Mouse (Mus musculus) c-Kit-positive CD71-positive TER-119-negative erythroid progenitor cells, embryonic 14.5 days (primary cell): ENCODE measurements around the gene Vsig10.
"Not testable (repeated sequence)": the region's sequence is repeated elsewhere in the genome, so short reads cannot be mapped to it uniquely, and the experiment has no call there.

ENCODE experiments used
- DNase-seq: peaks from one replicate; pipeline ENCODE4 v3.0.0-alpha.2; 2013; ENCODE audit warnings: low read depth

The Vsig10 gene

DNA sequence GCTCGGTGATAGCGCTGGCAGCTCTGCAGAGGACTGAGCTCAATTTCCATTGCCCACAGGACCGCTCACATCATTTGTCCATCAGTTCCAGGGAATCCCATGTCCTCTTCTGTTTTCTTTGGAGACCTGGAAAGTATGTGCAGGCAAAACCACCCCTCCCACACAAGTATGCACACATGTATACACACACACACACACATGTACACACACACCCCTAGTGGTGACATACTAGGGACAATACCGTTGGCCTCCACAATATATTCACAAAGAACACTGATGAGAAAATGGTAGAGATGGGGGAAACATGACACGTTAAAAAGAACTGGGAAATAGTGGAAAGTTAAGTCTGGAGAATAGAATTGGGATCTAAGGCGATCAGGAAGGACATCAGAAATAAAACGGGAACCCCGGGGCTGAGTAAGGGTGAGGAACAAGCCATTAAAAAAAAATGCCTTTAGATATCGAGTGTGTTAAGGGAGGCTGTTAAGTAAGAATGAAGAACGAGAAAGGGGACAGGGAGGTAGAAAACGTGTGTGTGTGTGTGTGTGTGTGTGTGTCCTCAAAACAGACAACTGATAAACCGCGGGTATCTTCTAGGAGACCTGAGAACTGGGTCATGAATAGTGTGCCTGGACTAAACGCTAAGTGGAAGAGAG is 36.9 kb downstream of the Vsig10 start:
- DNase-seq, result no peak

DNA sequence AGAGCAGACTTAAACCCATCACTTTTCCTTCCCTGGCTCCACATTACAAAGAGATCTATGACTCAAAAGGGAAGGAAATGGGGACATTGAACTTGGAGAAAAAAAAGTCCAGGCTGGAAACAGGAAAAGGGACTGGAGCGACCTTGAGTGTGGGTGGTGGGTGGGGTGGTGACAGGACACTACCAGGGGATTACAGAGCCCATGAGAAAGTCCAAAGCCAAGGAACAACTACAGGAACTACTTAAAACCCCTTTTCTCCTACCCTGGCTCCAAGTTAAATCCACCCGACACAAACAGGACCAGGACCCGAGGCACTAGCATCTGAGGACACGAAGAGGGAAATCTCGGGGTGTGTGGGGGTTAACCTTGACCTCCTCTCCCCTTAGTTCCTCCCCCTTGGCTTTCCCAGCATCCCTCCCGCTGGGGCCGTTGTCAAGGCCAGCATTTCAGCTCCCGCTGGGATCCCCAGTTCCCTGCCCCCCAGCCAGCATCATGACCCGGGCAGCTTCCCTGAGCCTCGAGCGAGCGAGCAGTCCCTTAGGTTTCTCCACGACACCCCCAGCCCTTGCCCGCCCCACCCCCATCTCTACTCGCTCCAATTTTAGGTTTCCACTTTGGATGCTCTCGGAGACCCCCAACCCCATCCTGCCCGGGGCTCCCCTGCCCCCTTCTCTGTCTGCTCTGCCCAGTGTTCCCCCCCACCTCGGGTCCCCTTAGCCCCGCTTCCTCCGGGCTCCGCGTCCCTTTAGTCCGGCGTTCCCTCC is 37.7 kb downstream of the Vsig10 start:
- DNase-seq, result no peak

DNA sequence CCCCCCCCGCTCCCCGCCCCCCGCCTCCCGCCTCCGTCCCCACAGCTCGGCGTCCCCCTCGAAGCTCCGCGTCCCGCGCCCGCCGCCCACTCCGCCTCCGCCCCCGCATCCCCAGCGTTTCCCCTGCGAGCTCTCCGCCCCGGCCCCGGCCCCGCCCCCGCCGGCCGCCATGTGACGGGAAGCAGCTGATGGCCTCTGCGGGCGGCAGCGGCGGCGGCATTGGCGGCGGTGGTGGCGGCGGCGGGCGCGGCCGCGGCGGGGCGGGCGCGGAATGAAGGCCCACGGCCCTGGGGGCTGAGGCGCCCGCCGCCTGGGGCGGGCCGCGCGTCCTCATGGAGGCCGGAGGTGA is 38.2 kb downstream of the Vsig10 start, which contains the start of gene Wsb2:
Gene Wsb2, plus strand, starts transcription at position 176 of the 349 bp plus-strand sequence.
- DNase-seq, result no peak

DNA sequence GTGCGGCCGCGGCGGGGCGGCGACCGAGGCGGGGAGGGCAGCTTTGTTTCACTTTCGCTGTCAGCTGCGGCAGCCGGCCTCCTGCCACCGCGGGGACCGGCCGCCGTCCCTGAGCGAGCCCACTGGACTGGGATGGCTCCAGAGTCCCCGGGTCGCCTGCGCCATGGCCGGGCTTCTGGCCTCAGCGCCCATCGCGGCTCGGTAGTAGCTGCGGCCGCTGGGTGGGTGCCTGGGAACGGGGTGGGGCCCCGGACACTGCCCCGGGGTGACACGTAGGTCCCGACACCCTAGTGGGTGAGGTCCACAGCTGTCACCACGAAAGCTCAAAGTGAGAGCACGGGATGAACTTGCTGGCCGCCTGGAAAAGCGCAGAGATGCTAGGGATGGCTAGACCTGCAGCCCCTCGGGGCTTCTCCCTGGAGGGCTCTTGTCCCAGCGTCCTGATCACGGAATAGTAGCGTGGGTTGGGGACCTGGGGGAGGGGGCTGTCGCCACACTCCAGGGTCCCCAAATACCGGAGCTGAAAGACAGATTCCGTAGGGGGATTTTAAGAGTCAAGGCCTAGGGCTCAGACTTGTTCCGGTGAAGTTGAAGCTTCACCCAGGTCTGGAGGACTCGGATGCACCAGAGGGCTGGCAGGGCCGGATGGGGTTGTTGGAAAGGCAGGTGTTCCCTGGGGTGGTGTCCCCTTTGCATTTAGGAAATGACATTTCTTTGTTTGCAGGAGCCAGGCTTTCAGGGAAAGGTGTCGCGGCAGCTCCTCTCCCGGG is 38.8 kb downstream of the Vsig10 start:
- no peak for DNase-seq

DNA sequence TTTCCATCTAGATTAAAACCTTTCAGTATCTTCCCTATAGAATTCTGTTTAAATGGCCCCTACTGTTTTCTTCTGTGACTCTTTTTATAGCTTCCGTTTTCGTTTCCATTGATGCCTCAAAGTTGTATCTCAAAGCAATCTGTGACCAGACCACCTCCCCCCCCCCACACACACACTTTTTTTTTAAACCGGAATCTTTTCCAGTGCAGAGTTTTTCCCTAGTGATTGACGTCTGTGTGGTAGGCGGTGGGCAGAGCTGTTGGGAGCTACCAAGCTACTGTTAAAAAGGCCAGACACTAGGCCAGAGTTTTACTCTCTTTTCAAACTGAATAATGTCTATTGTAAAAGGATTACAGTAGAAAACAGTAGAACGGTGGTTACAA is 39.4 kb downstream of the Vsig10 start:
- no peak for DNase-seq

DNA sequence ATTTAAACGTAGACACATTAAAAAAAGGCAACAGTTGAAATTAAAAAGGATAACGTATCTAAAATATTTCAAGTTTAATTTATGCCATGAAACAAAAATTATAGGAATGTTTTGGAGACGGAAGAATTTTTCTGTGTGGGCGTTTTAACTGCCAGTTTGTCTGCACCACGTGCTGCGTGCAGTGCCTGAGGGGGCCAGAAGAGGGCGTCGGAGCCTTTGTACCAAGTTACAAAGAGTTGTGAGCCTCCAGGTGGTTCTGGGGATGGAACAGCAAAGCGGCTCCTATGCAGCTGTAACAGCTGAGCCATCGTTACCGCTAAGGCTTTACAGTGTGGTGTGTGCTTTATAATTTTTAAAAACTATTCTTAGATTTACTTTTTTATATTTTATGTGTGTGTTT is 39.8 kb downstream of the Vsig10 start:
- DNase-seq, result peak; percentile 63

DNA sequence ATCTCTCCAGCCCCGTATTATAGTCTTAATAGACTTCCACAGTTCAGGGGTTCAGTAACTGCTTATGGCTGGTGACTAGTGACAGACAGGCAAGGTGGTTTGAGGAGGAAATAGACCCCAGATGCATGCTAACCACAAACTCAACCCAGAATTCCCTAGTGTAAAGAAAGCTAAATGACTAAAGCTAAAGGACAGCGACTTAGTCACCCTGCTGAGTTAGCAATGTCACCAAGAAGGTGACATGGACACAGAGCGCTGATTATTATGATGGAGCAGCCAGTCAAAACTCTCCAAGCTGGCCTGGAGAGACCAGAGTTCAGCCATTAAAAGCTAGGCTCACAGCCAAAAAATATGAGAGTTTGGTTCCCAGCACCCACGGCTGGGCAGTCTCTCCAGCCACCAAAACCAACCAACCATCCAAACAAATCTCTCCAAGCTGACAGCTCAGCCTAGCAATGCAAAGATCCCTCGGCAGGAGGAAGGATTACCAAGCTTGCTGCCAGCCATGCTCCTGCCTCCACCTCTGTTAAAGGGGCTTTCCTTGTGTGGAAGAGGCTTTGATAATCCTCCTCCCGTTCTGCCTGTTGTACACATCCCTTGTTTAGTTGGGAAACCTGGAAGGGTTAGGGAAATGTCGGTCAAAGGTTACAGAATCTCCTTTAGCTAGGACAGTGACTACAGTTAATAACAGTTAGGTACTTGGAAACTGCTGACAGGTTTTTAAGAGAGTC is 40.8 kb downstream of the Vsig10 start:
- DNase-seq, result no peak

DNA sequence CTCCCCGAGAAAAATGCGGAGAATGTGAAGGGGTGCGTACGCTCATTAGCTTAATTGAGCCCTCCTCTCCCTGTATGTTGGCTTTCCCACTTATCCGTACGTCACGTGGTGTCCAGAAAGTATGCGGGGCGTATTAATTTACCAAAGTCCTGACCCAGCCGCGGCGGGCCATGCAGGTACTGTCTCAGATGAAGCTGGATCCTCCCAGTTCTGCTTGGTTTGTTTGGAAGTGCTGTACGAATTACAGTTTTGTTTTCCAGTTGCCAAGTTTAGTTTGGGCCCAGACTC is 41.3 kb downstream of the Vsig10 start:
- DNase-seq, result no peak

DNA sequence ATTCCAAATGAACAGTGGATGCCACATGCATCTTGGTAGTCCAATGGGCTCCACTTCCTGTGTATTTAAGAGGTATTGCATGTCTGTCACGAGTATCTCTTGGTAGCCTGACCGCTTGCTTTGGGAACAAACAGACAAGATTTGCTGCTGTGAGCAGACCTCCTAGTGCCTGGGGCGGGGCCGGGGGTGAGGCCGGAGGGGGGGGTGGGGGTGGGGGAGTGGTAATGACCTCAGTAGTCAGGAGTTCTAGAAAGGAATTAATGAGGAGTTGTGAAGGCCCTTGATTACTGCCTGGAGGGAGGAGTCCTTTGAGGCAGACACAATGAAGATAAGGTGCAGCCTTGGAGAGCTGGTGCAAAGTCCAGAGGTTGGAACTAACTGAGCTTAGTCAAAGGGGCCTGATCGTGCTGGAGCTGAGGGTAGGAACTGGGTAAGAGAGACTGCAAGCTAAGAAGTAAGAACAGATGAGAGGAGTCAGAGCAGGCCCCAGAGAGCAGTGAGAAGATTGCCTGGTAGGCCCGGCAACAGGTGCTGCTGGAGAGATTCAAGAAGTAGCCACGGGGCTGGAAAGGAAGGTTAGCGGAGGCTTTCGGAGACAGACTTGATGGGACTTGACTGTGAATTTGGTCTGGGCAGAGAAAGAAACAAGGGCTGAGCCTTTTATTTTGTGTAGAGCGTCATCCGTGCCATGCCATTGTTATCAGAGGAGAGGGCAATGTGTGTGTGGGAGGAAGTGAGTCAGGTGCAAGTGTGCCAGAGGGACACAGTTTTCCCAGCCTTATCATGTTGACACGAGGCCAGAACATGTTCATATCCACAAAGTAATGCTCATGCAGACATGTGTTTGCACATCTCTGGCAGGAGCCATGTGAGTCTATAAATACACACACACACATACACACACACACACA is 42.0 kb downstream of the Vsig10 start:
- DNase-seq, result no peak

DNA sequence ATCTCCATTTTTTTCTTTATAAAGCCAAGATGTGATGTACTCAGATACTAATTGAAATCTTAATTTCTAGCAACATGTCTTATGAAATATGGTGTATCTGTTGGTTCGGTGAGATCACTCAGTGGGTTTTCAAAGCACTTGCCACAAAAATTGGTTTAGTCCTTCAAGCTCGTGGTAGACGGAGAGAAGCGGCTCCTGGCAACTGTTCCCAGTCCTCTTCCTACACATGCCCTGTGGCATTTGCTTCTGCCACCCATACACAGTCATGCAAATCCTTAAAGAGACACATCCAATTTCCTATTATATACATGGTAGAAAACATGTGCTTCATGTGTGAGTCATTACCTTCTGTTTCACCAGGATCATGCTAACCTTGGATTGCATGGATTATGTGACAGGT is 42.7 kb downstream of the Vsig10 start:
- no peak for DNase-seq

DNA sequence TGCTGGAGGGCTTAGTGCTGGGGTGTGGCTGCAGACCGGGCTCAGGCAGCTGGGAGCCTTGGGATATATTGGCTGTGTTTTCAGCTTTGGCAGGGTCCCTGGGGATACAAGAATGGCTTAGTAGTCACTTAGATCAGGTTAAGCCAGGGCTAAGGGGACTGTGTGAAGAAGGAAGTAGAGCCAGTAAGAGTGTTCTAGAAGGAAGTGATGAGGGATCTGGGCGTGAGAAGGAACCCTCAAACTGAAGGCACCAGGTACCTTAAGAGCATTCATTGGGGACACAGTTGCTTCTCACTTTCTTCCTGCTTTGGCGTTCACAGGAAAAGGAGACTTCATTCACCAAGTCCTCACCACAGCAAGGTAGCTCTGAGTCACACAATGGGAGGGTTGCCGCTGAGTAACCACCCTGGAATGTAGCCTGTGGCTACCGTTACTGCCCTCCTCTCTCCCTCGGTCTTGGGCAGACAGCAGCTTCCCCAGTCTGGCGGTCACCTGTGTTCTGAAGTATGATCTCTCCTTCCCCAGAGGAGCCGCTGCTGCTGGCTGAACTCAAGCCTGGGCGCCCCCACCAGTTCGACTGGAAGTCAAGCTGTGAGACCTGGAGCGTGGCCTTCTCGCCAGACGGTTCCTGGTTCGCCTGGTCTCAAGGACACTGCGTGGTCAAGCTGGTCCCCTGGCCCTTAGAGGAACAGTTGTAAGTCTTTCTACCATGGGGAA is 44.3 kb downstream of the Vsig10 start:
- DNase-seq, result no peak

DNA sequence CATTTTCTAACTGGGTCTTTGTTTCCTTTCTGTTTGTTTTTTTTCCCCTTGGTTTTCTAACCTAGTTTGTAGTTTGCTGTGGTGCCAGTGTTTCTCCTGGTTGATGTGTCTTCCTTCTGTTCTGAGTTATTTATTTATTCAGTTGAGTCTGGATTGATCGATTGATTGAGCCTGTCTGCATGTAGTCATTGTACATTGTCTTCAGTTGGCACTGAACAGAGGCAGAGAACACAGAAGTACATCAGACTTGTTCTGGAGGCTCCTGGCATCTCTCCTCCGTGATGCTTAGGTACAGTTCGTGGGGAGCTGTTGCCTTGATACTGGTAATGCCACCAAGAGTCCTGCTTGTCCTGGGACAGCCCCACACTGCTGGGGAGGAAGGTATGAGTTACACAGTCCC is 45.9 kb downstream of the Vsig10 start:
- no peak for DNase-seq

DNA sequence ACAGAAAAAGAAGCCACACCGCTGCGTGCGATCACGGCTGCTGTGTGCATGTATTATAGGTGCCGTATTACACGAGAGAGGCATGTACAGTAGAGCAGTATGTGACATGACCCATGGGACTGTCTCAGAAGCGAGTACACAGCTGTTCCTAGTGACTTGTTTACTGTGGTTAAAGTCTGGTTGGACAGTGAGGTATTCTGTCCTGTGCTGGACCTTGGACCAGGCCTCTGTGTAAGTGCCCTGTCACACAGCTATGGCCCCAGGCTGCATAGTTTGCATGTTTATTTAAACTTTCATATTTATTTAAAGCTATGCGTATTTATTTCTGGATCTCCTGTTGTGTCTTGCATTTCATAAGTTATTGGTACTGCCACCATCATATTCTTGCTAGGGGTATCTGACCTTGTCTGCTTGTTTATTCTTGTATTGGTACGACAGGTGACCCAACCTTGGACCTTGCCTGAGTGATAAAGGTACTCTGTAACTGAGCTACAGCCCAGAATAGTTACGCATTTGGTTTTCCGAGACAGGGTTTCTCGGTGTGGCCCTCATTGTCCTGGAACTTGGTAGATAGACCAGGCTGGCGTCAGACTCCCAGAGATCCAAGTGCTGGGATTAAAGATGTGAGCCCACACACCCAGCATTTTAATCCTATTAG is 47.1 kb downstream of the Vsig10 start:
- DNase-seq, result no peak

DNA sequence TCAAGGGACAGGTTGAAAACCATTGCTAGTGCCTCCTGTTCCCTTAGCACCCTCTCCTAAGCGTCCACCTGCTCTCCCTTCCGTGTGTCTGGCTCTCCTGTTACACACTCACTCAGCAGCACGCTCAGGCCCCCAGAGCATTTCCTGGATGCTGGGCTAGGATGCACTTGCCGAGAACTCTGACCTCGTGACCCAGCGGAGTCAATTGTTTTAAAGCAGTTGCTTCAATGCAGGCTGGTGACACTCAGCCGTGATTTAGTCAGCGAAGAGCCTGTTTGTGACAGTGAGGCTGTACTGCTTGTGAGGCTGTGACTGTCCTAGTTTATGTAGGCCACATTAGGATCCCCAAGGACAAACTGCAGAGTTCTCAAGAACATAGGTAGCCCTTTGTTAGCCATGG is 48.3 kb downstream of the Vsig10 start:
- no peak for DNase-seq

DNA sequence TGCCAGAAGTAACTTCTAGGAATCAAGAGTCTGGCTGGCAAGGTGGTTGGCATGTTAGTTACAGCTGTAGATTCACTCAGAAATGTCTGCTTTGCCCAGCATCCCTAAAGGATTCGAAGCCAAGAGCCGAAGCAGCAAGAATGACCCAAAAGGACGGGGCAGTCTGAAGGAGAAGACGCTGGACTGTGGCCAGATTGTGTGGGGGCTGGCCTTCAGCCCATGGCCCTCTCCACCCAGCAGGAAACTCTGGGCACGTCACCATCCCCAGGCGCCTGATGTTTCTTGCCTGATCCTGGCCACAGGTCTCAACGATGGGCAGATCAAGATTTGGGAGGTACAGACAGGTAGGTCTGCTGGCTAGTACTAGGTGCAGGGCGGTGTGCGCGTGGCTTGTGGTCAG is 51.7 kb downstream of the Vsig10 start:
- DNase-seq, result no peak

DNA sequence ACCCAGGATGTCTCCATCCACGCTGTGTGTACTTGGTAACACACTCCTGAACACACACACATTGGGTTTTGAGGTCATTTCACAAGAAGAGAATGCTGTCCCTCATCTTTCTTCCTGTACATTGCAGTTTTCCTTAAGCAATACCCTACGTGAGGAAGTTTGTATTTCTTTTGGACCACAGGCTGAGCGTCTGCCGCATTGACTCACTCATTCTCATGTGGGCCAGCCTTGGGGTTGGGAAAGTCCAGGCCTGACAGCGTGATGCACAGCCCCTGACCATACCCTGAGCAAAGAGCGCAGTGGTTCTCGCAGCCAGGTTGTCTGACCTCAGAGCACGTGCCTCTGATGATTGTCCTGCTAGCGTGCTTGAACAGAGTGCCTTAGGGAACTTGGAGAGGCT is 54.5 kb downstream of the Vsig10 start:
- DNase-seq, result no peak

DNA sequence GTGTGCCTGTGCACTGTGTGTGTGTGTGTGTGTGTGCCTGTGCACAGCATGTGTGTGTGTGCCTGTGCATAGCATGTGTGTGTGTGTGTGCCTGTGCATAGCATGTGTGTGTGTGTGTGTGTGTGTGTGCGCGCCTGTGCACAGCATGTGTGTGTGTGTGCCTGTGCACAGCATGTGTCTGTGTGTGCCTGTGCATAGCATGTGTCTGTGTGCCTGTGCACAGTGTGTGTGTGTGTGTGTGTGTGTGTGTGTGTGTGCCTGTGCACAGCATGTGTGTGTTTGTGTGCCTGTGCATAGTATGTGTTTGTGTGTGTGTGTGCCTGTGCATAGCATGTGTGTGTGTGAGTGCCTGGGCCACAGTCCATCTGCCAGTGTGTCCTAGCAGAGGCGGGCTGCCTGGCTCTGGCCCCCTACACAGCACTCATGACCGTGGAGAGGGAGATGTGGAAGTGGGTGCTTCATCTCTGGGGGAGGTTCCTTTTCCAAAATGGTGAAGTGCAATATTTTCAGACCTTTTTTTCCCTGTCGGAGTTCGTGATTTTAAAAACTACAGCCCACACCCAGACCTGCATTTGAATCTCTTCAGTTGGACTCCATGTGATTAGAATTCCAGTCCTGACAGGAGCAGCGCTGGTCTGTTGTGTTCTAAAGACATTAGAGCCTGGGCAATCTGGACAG is 55.6 kb downstream of the Vsig10 start:
- no peak for DNase-seq

DNA sequence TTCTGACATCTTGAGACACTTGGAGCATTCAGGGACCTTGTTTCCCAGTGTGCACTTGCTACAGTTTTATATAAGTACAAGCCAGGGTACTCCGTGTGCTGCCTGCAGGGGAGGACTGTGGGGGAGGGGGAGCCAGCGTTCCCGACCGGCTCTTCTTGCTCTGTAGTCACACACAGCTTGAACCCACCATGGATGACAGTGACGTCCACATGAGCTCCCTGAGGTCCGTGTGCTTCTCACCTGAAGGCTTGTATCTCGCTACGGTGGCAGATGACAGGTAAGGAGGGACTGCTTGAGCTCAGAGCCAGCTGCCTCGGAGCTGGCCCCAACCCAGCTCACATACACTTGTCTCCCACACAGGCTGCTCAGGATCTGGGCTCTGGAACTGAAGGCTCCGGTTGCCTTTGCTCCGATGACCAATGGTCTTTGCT is 57.5 kb downstream of the Vsig10 start:
- DNase-seq, result no peak

DNA sequence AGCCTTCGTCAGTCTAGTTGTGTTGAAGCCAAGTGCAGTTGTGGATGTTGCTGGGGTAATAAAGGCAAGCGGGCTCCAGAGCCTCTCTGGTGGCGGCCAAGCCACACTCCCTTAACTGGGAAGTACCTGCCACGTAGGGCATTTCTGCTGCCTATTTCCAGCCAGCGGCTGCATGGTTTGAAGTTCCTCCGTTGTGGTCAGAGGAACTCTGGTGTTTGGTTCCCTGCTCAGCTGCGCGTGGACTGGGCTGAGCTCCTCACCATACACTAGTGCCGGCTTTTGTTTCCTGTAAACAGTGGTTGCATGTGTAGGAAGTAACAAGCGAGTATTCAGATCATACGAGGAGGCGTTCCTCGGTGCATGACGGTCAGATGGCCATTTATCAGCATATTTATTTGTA is 58.8 kb downstream of the Vsig10 start:
- not testable (repeated sequence) for DNase-seq

DNA sequence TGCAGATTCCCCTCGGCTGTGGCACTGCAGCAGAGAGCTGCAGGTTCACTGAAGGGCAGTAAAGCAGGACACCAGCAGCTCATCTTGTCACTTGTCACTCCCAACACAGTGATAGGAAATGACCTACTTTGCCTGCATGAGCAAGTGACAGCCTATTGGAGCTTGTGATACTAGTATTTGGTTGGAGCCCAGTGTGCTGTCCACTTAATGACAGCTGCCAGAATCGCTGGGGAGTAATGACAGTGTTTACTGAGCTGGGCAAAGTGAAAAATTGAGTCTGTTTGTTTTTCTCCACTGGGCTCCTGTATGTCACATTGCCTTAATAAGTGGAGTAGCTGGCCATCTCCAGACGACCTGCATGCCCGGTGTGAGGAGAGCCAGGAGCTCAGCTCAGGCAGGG is 61.3 kb downstream of the Vsig10 start:
- no peak for DNase-seq
